Mouse (Mus musculus) megakaryocyte, embryonic 14.5 days (primary cell): ENCODE data around the gene 1110002E22Rik.

Experiments
- FLI1 ChIP-seq: IDR thresholded peaks from 2 replicates; pipeline ENCODE4 v1.6.1; 2012; ENCODE audit warnings: low read length, inconsistent platforms, mixed read lengths
- GATA1 ChIP-seq: IDR thresholded peaks from 3 replicates; pipeline ENCODE4 v1.6.1; 2012; ENCODE audit warnings: mixed read lengths, low read length, inconsistent platforms, borderline replicate concordance

DNA sequence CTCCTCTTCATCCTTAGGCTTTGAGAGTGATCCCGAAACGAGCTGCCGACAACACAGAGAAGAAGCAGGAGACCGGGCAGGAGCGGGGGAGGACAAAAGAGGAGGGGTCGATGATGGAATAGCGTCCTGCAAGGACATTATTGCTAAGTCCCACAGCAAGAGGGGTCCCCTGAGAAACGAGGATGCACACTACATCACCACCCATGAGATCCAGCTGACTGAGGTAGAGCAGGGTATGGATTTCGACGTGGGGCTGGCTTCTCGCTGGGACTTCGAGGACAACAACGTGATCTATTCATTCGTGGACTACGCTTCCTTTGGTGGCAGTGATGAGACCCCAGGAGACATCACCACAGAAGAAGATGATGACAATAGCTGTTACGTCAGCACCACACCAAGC, 1.1 kb downstream of the 1110002E22Rik start:
- TF ChIP-seq GATA1, result no peak
- no peak for TF ChIP-seq FLI1
